Mouse (Mus musculus) heart, adult 2 months (tissue): ENCODE data around the gene Gm21987. TPM values are rescaled to one million over a fixed set of nuclear protein-coding genes. Genes with fewer than 3 reads are reported as not detected.

Experiments
- DNase-seq, 2 experiments: peaks; one replicate each; pipeline ENCODE4 v3.0.0; 2021
- H3K27ac ChIP-seq: fragments of 200-600 bp; 2 replicates; pipeline ENCODE4 v1.8.1; 2022
- H3K27me3 ChIP-seq: fragments of 200-500 bp; 2 replicates; pipeline ENCODE4 v1.6.1; 2012; ENCODE audit warnings: mild to moderate bottlenecking, low read length, inconsistent platforms, mixed read lengths; ENCODE audit not compliant: control insufficient read depth, insufficient read depth
- H3K36me3 ChIP-seq: fragments of 200-500 bp; 2 replicates; pipeline ENCODE4 v1.6.1; 2012; ENCODE audit warnings: low read length, inconsistent platforms; ENCODE audit not compliant: control insufficient read depth, insufficient read depth
- H3K4me1 ChIP-seq: fragments of 200-500 bp; 2 replicates; pipeline ENCODE4 v1.6.1; 2011; ENCODE audit warnings: low read length; ENCODE audit not compliant: control insufficient read depth, insufficient read depth
- H3K4me3 ChIP-seq: fragments of 200-600 bp; 2 replicates; pipeline ENCODE4 v1.8.1; 2022
- H3K79me2 ChIP-seq: fragments of 200-500 bp; replicated peaks from 2 replicates; pipeline ENCODE4 v1.6.1; 2012; ENCODE audit warnings: mild to moderate bottlenecking, inconsistent platforms, low read length, moderate library complexity, mixed read lengths; ENCODE audit not compliant: control insufficient read depth, insufficient read depth
- H3K9ac ChIP-seq: fragments of 200-500 bp; 2 replicates; pipeline ENCODE4 v1.6.1; 2012; ENCODE audit warnings: low read depth, mild to moderate bottlenecking, control low read depth, inconsistent platforms, low read length, mixed read lengths
- CTCF ChIP-seq: fragments of 200-600 bp; IDR thresholded peaks from 2 replicates; pipeline ENCODE4 v1.8.1; 2022; ENCODE audit warnings: antibody characterized with exemption, mild to moderate bottlenecking, moderate library complexity
- EP300 ChIP-seq: fragments of 200-500 bp; IDR thresholded peaks from 2 replicates; pipeline ENCODE4 v1.6.1; 2011; ENCODE audit warnings: low read depth, low read length, control low read depth; ENCODE audit not compliant: insufficient read depth
- POLR2A ChIP-seq: fragments of 200-500 bp; IDR thresholded peaks from 2 replicates; pipeline ENCODE4 v1.6.1; 2011; ENCODE audit warnings: mild to moderate bottlenecking, low read depth, low read length, control low read depth; ENCODE audit not compliant: insufficient read depth
- WGBS: fragments of 180-500 bp; shearing (Covaris S2); methylation state at CpG from one replicate; pipeline ENCODE4 v1.1.7; 2018; 5-methylcytosine and 5-hydroxymethylcytosine counted together
- intact Hi-C: fragments of 180-260 bp; cut with DNase I; formaldehyde crosslinking; loops from one replicate; pipeline ENCODE4 v1.15.1; 2025
- long read RNA-seq: library from polyadenylated mRNA; stranded (forward); transcript quantifications from one replicate; pipeline ENCODE4 v2.0.0, GENCODE M21; 2021
- polyA plus RNA-seq: library from polyadenylated mRNA; depleted of rRNA; stranded (reverse); fragments of >200 nt; gene quantifications from 2 replicates; pipeline ENCODE4 v1.2.3, GENCODE M21; 2012; rRNA removed
- total RNA-seq, 2 experiments: library from RNA; stranded (reverse); gene quantifications; 2 replicates each; pipeline ENCODE4 v1.2.3; 2021

The Gm21987 gene
- total RNA-seq (not detected), polyA plus RNA-seq (not detected in 2 replicates)
- long read RNA-seq, result 0 reads

GRCm38 (mm10) chr16:38346529-38347325, at the start of gene Gm21987, which contains the start of gene Cox17:
TSS of gene Gm21987 (plus strand) at chr16:38347040.
TSS of gene Cox17 (plus strand) at chr16:38346991.
- Histone ChIP-seq H3K36me3 (peaks cover 31% of the 10 kb centered on the region), H3K9ac (peak within 1 kb of the TSS; percentile 74), H3K4me3 (peak within 1 kb of the TSS; percentile 79), H3K27me3 (no peaks in the 10 kb centered on the region), H3K27ac (peak within 1 kb of the TSS; percentile 91), H3K79me2 (0 out of 2 replicates have a peak, but pooled peaks cover 3% of the 10 kb centered on the region), H3K4me1 (peaks cover 6% of the 10 kb centered on the region)
- WGBS, result 3% methylated on average over 35 of the region's 35 CpGs
- TF ChIP-seq POLR2A (peak; percentile 94), EP300 (peak; percentile 80), CTCF (no peak)
- intact Hi-C loops, result loop anchor here (1.0 to 10.0 kb wide), 4 partner anchors 46 to 252 kb away; partner anchors contain the start of genes Adprh and Timmdc1
- DNase-seq, result peak; percentile 93 to 96

GRCm38 (mm10) chr16:38298410-38298809, 48.4 kb upstream of the Gm21987 start:
- TF ChIP-seq CTCF, result no peak
- no peak for TF ChIP-seq EP300
- no peak for TF ChIP-seq POLR2A
- intact Hi-C loops, result no loop called here

GRCm38 (mm10) chr16:38302367-38302766, 44.5 kb upstream of the Gm21987 start:
- intact Hi-C loops, result no loop called here
- TF ChIP-seq POLR2A (no peak), CTCF (no peak), EP300 (no peak)

More at GRCm38 (mm10) chr16:38298410-38298809, 48.4 kb upstream of the Gm21987 start:
- Histone ChIP-seq H3K27me3 (no peaks in the 10 kb centered on the region), H3K4me1 (no peaks in the 10 kb centered on the region), H3K27ac (no peak overlapping the region), H3K79me2 (no peaks in the 10 kb centered on the region), H3K9ac (no peak overlapping the region), H3K4me3 (no peak overlapping the region), H3K36me3 (no peaks in the 10 kb centered on the region)
- no peak for DNase-seq
- WGBS, result 75% methylated on average over 6 of the region's 6 CpGs

GRCm38 (mm10) chr16:38304460-38305194, 42.2 kb upstream of the Gm21987 start:
- H3K27me3 ChIP-seq, result no peaks in the 10 kb centered on the region
- H3K27ac ChIP-seq, result no peak overlapping the region
- TF ChIP-seq CTCF (no peak), EP300 (no peak), POLR2A (no peak)
- 43% methylated on average over 17 of the region's 17 CpGs for WGBS
- intact Hi-C loops, result no loop called here
- DNase-seq, result peak; percentile 37
- H3K4me1 ChIP-seq, result 0 out of 2 replicates have a peak, but pooled peaks cover 2% of the 10 kb centered on the region
- H3K4me3 ChIP-seq, result peak overlapping the region; percentile 23
- H3K79me2 ChIP-seq, result no peaks in the 10 kb centered on the region
- H3K9ac ChIP-seq, result no peak overlapping the region
- no peaks in the 10 kb centered on the region for H3K36me3 ChIP-seq

More at GRCm38 (mm10) chr16:38302367-38302766, 44.5 kb upstream of the Gm21987 start:
- no peak overlapping the region for H3K4me3 ChIP-seq
- H3K9ac ChIP-seq, result no peak overlapping the region
- H3K79me2 ChIP-seq, result no peaks in the 10 kb centered on the region
- H3K27me3 ChIP-seq, result no peaks in the 10 kb centered on the region
- H3K36me3 ChIP-seq, result no peaks in the 10 kb centered on the region
- no peak overlapping the region for H3K27ac ChIP-seq
- DNase-seq, result no peak
- 81% methylated on average over 13 of the region's 13 CpGs for WGBS
- H3K4me1 ChIP-seq, result 0 out of 2 replicates have a peak, but pooled peaks cover 2% of the 10 kb centered on the region

- intact Hi-C loops, result no loop called here
- Histone ChIP-seq H3K9ac (no peak overlapping the region), H3K79me2 (no peaks in the 10 kb centered on the region), H3K27me3 (no peaks in the 10 kb centered on the region), H3K4me3 (no peak overlapping the region), H3K4me1 (0 out of 2 replicates have a peak, but pooled peaks cover 2% of the 10 kb centered on the region), H3K27ac (no peak overlapping the region), H3K36me3 (no peaks in the 10 kb centered on the region)
- DNase-seq, result no peak
- TF ChIP-seq CTCF (peak; percentile 63), EP300 (no peak), POLR2A (no peak)
- 54% methylated on average over 18 of the region's 18 CpGs for WGBS
Observed at GRCm38 (mm10) chr16:38306571-38307220, 40.1 kb upstream of the Gm21987 start.
